Mouse (Mus musculus) ovary, postnatal 36 days (tissue): ENCODE data around the gene 2010300C02Rik.

ENCODE experiments used
- DNase-seq: peaks from one replicate; pipeline ENCODE4 v3.0.0; 2022; ENCODE audit warnings: low spot score, mixed read lengths

Gene 2010300C02Rik

DNA sequence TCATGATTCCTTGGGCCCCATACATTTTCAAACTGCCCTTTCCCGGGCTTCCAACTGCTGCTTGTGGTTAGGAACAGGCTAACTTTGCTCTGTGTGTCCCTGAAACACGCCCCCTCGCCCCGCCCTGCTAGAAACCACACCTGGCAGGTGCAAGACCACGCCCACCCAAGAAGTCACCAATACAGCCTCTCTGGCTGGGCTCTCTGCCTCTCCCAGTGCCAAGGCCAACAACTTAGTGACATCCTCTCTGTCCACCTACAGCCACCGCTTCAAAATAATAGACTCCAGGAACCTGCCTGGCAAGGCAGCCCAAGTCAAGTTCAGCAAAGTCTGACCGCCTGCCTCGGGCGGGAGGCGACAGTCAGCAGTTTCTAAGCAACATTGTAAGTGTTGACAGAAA lies 53.3 kb downstream of the 2010300C02Rik start:
- DNase-seq: peak; percentile 35

DNA sequence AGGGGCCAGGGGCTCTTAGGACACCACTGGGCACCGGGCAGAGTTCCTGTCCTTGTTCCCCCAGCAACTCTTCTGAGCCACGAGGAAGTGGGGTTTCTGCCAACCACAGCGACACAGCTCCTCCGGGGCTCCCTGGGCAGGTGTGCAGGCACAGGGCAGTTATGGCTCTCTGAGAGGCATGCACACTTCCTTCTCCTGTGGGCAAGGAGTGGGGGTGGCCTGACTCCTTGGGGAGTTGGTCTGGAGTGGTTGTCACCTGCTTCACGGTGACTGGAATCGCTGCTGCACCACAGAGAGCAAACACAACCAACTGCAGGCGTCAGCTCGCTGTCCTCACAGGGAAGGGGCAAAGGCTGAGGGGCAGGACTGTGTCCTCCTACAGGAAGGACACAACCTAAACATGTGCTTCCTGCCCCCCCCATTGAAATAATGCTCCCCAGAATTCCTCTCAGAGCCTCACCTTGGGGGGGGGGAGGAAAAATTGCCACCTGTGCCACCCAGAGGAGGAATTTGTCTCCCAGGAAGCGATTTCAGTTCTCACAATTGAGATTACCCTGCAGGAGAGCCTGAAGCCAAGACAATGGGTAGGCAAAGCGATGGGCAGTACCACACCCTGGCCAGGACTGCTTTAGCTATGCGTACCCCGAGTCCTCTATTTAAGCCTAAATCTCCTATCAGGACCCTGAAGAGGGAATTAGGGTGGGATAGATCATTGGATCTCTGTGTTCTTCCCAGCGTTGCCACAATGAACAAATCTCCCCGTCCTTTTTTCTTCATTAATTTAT lies 54.2 kb downstream of the 2010300C02Rik start:
- no peak for DNase-seq

DNA sequence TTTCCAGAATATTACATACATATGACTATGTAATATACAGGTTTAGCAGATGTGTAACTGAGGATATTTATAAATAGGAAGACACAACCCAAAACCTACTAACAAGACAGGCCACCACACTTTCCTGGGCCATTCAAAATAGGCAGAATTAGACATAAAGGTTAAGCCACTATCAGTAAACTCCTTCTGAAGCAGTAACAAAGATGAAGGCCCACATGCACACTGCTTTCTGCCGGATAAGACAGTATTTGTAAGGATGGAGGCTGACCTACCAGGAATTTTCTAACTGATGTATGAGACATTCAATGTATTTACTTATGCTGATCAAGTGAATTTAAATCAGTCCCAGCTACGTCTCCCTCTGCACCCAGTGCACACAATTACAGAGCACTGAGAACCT lies 55.4 kb downstream of the 2010300C02Rik start:
- no peak for DNase-seq

DNA sequence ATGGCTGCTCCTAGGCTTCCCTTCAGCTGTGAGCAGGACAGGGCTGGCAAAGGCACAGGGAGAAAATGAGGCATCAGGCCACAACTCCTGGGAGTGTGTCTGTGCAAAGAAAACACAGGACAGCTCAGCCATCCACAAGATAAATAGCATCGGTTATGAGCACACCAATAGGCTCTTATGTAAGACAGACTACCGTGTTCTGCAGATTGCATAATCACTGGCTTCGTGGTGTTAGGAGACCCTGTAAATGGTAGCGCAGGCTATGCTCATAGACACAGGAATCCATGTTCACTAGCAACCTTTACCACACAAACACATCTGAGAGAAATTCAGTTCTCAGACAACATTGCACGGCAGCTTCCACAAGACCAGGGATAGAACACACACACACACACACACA lies 56.3 kb downstream of the 2010300C02Rik start:
- no peak for DNase-seq

DNA sequence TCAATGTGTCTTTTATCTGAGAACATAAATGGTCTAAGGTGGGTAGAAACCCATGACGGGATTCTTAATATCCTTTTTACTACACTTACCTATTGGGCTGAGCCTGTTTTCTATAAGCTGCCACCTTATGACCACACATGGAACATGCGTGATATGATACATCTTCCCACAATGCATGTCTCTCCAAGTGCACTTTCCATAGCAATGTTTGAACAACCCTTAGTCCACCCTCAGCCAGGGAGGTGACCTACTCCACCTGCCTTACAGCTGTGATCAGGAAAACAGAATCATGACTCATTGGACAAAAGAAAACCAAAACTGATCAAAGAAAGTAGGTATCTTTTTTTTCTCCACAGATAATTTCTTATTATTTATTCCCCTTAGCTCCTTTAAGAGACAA lies 63.9 kb downstream of the 2010300C02Rik start:
- no peak for DNase-seq

DNA sequence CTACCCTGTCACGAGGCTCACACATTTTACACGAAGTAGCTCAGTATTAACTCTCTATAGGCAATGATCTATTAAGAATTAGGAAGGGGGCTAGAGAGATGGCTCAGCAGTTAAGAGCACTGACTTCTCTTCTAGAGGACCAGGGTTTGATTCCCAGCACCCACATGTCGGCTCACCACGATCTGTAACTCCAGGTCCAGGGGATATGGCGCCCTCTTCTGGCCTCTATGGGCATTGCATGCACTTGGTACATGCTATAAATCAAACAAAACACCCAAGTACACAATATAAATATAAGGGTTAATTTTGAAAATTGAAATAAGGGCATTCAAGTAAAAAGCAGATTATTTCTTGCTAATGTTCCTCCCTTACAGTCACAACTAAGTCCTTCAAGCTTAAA lies 65.9 kb downstream of the 2010300C02Rik start:
- DNase-seq: no peak

DNA sequence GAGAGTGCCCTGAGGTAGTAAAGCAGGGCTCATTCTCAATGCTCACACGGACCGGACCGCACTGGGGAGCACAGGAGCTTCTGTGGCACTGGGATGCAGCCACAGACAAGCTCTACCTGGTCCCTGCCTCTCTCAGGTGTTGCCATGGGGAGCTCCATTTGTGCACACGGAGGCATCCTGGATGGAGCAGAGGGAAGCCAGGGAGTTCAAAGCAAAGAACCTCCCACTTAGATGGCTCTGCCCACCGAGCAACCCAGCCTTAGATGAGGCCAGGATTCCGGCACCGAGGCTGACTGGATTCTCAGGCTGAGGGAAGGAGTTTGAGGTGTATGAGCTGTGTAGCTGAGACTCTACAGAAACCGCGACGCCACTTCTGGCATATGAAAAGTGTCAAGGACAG lies 72.8 kb downstream of the 2010300C02Rik start:
- DNase-seq: no peak

DNA sequence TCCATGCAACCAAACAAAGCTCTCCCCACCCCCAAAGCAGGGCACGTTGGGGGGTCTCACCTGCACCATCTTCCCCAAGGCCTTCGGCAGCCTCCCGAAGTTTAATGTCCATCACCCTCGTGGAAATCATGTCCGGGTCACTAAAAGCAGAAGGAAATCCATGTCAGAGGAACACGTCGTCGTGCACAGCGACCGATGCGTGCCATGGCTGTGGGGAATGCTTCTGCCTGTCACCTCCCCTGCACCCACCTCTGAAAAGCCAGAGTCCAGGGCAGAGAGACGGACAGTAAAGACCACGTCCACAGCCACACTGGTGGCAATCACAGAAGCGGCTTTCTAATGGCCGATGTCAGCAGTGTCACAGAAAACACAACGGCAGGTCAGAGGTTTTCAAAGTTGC lies 75.4 kb downstream of the 2010300C02Rik start:
- no peak for DNase-seq

DNA sequence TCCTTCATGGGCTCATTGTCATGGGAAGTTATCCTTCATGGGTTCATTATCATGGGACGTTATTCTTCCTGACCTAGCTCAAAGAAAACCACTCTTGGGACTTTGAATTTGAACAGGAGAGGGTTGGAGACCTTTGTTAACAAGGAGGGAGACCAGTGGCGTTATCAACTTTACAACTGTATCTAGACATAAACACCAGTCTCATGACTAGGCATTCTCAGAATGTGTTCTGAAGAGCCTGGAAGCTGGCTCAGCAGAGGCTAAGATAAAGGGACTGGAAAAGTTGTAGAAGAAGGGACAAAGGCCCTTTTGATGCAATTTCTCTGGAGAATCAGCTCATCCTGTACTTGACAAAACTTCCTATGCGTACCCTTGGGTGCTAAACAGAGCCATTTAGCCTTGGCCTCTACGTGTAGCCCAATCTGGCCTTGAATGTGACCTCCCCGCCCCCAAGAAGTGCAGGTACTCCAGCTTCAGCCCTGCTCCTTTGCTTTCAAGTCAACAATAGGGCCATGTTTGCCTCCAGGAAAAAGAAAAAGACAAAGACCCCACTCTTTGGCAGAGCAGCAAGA lies 76.0 kb downstream of the 2010300C02Rik start:
- no peak for DNase-seq

DNA sequence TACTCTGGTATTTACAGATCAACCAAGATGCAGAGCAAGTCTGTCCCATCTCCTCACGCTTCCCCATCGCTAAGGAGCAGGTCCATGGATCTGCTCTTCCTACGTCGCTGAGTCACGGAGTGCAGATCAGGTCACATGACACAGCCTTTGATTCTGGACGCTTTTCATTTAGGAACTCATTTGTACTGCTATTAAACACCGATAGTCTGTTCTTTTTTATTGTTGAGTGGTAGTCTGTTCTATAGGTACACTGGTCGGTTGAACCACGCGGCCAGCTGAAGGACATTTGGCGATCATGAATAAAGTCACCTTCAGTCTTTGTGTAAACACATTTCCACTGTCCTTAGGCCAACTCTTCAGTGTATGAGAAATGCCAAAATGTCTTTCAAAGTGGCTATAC lies 78.5 kb downstream of the 2010300C02Rik start:
- no peak for DNase-seq

DNA sequence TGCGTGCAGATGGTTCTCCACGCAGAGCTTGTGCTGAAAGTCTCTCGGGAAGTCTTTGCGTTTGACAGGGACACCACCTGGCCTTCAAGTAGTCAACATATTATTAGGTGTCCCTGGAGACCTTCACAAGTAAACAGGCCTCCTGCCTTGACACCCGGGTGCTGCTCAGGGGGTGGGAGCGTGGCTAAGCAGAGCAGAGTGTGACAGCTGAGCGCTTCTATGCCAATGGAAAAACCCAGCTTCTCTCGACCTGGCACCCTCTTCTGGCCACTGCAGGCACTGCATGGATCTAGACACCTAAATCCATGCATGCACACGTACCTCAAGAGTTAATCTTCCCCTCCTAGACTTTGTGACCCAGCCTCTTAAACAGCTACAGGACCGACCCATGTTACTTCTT lies 80.8 kb downstream of the 2010300C02Rik start:
- peak; percentile 57 for DNase-seq

DNA sequence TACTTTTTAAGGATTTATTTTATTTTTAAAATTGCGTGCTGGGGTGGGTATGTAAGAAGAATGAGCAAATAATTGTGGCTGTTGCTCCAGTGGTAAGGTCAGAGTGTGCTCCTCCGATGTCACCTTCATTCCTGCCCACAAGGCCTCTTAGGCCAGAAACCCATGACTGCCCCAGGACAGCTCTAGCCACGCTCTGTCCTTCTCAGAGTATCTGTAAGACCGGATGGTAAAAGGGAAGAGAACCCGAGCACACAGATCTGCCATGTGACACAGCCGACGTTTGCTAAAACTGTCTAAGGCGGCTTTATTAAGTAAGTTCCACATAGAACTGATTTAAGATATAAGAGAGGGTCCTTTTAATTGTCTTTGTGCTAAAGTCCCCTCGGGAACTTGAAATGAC lies 81.3 kb downstream of the 2010300C02Rik start:
- DNase-seq: no peak

DNA sequence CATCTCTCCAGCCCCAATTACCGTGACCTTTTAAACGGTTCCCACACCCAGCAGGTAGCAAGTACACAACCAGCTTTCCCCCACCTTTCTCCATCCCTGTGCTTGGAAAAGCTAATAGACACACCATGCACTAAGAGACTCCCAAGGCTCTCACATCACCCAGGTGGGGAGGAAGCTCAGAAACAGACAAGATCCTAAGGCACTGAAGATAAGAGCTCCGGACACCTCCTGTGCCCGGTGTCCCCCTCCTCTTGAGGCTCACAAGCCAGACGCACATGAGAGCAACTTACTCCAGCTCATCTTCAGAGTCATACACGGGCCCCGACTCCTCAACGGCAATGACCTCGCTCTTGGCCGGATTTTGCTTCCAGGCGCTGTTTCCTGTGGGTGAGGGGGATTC lies 82.3 kb downstream of the 2010300C02Rik start:
- DNase-seq: no peak

DNA sequence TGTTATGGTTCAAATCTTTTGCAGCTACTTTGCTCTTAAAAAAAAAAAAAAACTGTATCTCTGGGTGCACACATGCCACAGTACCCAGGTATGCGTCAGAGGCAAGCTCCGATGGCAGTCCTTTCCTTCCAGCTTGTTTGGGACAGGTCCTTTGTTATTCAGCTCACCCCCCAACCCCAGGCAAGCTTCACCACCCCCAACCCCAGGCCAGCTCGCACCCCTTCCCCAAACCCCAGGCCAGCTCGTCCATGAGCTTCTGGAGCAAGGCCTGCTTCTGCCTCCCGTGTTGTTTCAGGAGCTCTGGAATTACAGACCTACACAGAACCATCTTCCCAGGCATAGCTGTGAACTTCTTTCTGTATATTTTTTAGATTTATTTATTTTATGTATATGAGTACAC lies 83.1 kb downstream of the 2010300C02Rik start:
- no peak for DNase-seq

DNA sequence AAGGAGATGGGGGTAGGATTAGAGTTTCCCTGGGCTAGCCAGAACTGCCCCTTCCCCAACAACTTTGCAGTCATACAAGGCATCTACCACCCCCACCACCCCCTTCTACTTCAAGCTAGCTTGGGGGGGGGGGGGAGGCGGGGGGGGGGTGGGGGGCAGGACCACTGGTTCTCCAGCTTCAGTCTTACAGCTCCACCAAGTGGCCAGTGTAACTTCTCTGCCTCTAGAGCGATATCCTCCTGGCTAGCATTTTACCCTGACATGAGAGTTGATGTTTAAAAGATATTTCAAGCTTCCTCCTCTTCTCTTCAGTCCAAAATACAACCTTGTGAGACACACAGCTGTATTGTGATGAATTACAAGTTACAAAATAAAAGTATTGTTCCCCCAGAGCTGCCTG lies 83.7 kb downstream of the 2010300C02Rik start:
- DNase-seq: no peak

DNA sequence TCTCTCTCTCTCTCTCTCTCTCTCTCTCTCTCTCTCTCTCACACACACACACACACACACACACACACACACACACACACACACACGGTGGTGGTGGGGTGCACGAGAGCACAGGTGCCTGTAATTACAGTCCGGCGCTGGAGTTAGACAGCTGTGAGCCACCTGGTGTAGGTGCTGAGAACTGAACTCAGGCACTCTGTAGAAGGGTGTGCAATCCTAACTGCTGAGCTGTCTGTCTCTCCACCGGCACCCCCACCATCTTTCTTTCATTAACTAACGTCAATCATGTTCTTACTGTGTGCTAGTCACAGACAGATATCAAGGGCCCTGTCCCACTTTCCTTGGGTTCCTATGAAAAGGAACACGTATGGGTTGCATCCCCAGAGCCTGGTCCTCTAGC lies 84.2 kb downstream of the 2010300C02Rik start:
- no peak for DNase-seq

DNA sequence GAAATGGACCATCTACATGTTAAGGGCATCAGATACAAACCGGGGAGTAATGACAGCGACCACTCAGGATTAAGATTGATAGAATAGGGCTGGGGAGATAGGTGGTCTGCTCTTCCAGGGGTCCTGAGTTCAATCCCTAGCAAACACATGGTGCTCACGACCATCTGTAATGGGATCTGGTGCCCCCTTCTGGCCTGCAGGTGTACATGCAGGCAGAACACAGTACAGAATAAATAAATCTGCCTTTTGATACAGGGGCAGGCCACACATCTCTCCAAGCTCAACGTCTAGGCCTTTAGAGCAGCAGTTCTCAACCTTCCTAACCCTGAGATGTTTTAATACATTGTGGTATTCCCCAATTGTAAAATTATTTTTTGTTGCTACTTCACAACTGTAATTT lies 85.2 kb downstream of the 2010300C02Rik start:
- DNase-seq: peak; percentile 27

DNA sequence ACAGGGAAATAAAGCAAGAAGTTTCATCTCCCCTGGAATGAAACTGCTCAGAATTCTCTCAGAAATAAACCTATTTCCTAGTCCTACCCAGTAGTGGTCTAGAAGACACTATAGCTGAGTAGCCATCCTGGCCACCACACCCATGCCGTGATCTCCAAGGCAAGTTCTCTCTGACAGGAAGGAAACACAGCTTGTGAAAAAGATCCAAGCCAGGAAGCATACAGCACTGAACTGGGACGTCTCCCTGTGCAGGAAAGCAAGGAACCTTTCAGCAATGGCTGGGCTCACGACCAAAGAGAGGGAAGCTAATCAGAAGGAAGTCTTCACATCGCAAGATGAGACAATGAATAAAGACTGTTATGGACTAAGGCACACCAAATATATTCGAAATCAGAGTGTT lies 86.4 kb downstream of the 2010300C02Rik start:
- no peak for DNase-seq

DNA sequence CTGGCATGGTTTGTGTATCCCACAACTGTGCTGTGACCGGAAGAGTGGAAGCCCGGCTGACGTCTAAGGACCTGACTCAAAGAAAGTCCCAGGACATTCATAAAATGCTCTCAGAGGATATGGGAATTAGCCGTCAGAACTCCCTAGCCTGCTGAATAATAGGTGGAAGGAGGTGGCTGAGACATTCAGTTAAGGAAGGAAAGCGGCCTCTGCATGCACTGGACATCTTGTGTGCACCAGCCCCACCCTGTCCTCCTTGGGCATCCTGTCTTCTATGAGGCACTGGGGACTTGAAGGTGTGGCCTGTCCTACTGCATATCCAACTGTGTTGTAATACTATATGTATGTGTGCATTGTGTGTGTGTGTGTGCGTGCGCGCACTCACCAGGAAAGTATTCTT lies 87.5 kb downstream of the 2010300C02Rik start:
- no peak for DNase-seq

DNA sequence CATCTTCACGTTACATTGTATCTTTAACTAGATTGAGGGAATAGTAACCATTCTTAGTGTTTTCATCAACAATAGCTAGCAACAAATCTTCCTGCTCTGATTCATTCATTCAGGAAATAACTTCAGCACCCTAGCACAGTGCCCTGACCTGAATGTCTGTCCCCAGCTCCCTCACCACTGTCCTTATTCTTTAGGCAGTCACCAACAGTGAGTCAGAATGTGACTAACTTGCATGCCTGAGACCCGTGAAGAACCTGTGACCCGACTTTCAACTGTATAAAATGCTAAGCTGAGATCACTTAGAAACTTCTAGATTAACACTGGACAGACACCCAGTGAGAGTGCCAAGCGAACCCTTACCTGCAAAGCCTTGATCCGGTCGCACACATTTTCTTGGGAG lies 88.4 kb downstream of the 2010300C02Rik start:
- DNase-seq: no peak

DNA sequence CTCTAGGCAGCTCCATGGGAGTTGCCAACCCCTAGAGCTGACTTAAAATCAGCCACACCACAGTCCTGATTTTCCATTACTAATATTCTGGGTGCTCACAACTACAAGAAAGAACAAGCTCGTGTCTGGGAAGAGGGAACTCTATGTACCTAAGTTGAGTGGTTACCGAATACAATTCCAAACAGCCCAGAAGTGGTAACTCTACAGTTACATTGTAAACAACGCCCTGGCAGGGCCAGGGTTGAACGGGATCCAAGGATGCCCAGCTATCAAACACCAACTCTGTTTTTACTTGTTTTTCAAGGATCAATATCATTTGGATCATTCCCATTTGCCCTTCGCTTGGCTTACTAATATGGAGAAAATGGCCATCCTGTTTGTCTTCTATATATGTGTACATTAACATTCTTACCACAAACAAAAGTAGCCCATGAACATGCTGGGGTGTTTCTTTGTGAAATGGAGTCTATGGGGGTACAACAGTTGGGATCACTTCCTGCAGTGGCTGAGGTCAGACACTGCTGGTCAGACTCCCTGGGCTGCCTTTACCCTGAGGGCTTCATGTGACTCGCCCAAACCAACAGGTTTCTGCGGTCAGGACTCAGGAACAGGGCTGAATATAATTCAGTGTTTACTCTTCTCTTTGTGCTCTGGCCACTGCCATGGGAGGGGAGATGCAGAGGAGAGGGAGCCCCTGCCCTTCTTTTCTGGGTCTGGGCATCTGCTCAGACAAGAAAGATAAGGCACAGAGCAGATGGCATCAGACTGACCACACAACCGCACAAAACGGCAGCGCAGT lies 89.3 kb downstream of the 2010300C02Rik start:
- no peak for DNase-seq

DNA sequence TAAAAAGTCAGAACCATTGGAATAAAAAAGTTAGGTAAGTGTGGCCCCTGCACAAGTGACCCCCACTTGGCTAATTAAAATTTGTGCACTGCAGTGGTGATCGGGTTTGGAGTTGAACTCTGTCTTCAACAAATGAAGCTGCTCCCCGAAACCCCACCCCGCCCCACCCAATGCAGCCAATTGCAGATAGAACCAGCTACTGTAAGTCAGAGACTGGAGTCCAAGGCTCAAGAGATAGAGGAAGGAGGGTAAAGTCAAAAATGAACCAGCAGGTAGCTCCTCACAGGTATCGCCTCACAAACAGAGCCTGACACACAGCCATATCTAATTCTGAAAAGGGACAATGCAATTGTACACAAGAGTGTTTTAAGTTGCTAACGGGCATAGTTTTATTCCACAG lies 90.0 kb downstream of the 2010300C02Rik start:
- no peak for DNase-seq

DNA sequence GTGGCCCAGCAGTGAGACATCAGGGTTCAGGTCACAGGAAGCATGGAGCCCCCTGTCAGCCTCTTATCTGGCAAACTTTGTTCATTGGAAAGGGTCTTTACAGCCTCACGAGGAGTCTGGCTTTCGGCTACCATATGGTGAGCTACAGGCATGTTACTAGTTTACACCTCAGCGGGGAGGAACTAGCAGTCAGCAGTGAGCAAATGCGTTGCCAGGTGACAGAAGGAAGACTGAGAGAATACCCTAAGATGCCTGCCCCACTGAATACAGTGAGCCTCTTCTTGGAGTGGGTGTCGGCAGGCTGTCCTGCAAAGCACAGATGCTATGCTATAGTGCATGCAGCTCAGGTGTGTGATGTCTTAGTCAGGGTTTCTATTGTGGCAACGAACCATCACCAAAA lies 91.1 kb downstream of the 2010300C02Rik start:
- DNase-seq: no peak
